Mouse (Mus musculus): Measurements from ENCODE around the gene Trim80.
A peak's percentile ranks its signal among the peaks of the same experiment; 100 is the strongest.

Trim80 gene

GRCm38 (mm10) chr11:115439906-115440595, at the start of gene Trim80:
Gene Trim80 (plus strand): TSS chr11:115440545.
- no peak for DNase-seq (ENCODE audit: low read depth)

GRCm38 (mm10) chr11:115391358-115391757, 49.0 kb upstream of the Trim80 start:
- no peak for DNase-seq (ENCODE audit: low read depth)

- DNase-seq (ENCODE audit: low read depth), result no peak
Measured at GRCm38 (mm10) chr11:115393721-115394325, 46.5 kb upstream of the Trim80 start.

GRCm38 (mm10) chr11:115398085-115398484, 42.3 kb upstream of the Trim80 start:
- DNase-seq (ENCODE audit: low read depth), result no peak

GRCm38 (mm10) chr11:115400126-115400525, 40.2 kb upstream of the Trim80 start:
- no peak for DNase-seq (ENCODE audit: low read depth)

- DNase-seq (ENCODE audit: low read depth), result no peak
Measured at GRCm38 (mm10) chr11:115400630-115401391, 39.5 kb upstream of the Trim80 start.

- peak; percentile 72 for DNase-seq (ENCODE audit: low read depth)
Measured at GRCm38 (mm10) chr11:115403338-115404124, 36.8 kb upstream of the Trim80 start, which contains the start of gene Mrpl58. Gene Mrpl58 (plus strand): TSS chr11:115403752.

GRCm38 (mm10) chr11:115405723-115406122, 34.6 kb upstream of the Trim80 start:
- no peak for DNase-seq (ENCODE audit: low read depth)

- DNase-seq (ENCODE audit: low read depth), result no peak
Measured at GRCm38 (mm10) chr11:115406858-115407401, 33.4 kb upstream of the Trim80 start.

GRCm38 (mm10) chr11:115408266-115408920, 32.0 kb upstream of the Trim80 start:
- DNase-seq (ENCODE audit: low read depth), result no peak

GRCm38 (mm10) chr11:115409556-115409955, 30.8 kb upstream of the Trim80 start:
- no peak for DNase-seq (ENCODE audit: low read depth)

- DNase-seq (ENCODE audit: low read depth), result peak; percentile 91
Measured at GRCm38 (mm10) chr11:115419531-115420237, 20.7 kb upstream of the Trim80 start, which contains the start of the genes Atp5h and Kctd2. Gene Atp5h (minus strand): TSS chr11:115419962. Gene Kctd2 (plus strand): TSS chr11:115420128.

GRCm38 (mm10) chr11:115420336-115421190, 19.8 kb upstream of the Trim80 start:
- DNase-seq (ENCODE audit: low read depth), result no peak

GRCm38 (mm10) chr11:115421328-115421727, 19.0 kb upstream of the Trim80 start:
- DNase-seq (ENCODE audit: low read depth), result no peak

GRCm38 (mm10) chr11:115421972-115422371, 18.4 kb upstream of the Trim80 start:
- no peak for DNase-seq (ENCODE audit: low read depth)

GRCm38 (mm10) chr11:115423091-115423490, 17.3 kb upstream of the Trim80 start:
- no peak for DNase-seq (ENCODE audit: low read depth)

- no peak for DNase-seq (ENCODE audit: low read depth)
Measured at GRCm38 (mm10) chr11:115424666-115425065, 15.7 kb upstream of the Trim80 start.

- no peak for DNase-seq (ENCODE audit: low read depth)
Measured at GRCm38 (mm10) chr11:115425671-115426070, 14.7 kb upstream of the Trim80 start.
